21 mouse cellular contexts compared by ENCODE assay signal in genomic region chr1:192477556-192477955, GRCm38 (mm10).
DNase-seq lines count a peak whose midpoint lies in the region; ATAC-seq and TF ChIP-seq lines count a peak whose summit lies in the region.
"Had no signal": no experiment of that assay in that cellular context is flagged by ENCODE, and none has a peak within 500 bp of the region (broad histone marks: within the 10 kb centered on the region; RNA-seq: fewer than 3 reads in every experiment).

No protein-coding gene starts in this region.

- H3K4me3 ChIP-seq in heart, embryonic 15.5 days, result no peak overlapping the region
- no peak overlapping the region for H3K4me3 ChIP-seq in heart, embryonic 10.5 days
- no peak overlapping the region for H3K4me3 ChIP-seq in limb, embryonic 14.5 days (replicated peaks; ENCODE audit: low read length)
- H3K4me3 ChIP-seq in limb, embryonic 10.5 days, result no peak overlapping the region
- H3K4me3 ChIP-seq in stomach, embryonic 15.5 days (replicated peaks), result no peak overlapping the region
- H3K4me3 ChIP-seq in stomach, postnatal 0 days (ENCODE audit: low read depth, low read length), result no peak overlapping the region
- no peak overlapping the region for H3K4me3 ChIP-seq in stomach, embryonic 16.5 days (replicated peaks; ENCODE audit: low read length)
- H3K4me3 ChIP-seq: embryonic facial prominence, embryonic 13.5 days; gastrocnemius, adult 2 months had no signal

- H3K27me3 ChIP-seq in heart, embryonic 15.5 days, result no peaks in the 10 kb centered on the region
- H3K27me3 ChIP-seq in heart, embryonic 10.5 days (ENCODE audit: insufficient read depth, poor library complexity, severe bottlenecking), result no peaks in the 10 kb centered on the region
- H3K27me3 ChIP-seq in limb, embryonic 14.5 days (ENCODE audit: control insufficient read depth, insufficient read depth, low read length), result no peaks in the 10 kb centered on the region
- no peaks in the 10 kb centered on the region for H3K27me3 ChIP-seq in limb, embryonic 10.5 days (ENCODE audit: low read depth, poor library complexity, severe bottlenecking)
- H3K27me3 ChIP-seq in stomach, embryonic 15.5 days (replicated peaks), result no peaks in the 10 kb centered on the region
- H3K27me3 ChIP-seq in stomach, postnatal 0 days (ENCODE audit: control insufficient read depth, insufficient read depth, low read length), result no peaks in the 10 kb centered on the region; the same call in 1 of the 2 replicates
- no peaks in the 10 kb centered on the region for H3K27me3 ChIP-seq in stomach, embryonic 16.5 days (ENCODE audit: control insufficient read depth, insufficient read depth, low read length)
- H3K27me3 ChIP-seq: embryonic facial prominence, embryonic 13.5 days had no signal

- 45% methylated on average over 6 of the region's 6 CpGs for WGBS in heart, embryonic 15.5 days
- 63% methylated on average over 6 of the region's 6 CpGs for WGBS in heart, embryonic 10.5 days
- WGBS in limb, embryonic 14.5 days, result 67% methylated on average over 6 of the region's 6 CpGs
- WGBS in limb, embryonic 10.5 days, result 83% methylated on average over 6 of the region's 6 CpGs
- 51% methylated on average over 6 of the region's 6 CpGs for WGBS in stomach, embryonic 15.5 days
- WGBS in stomach, postnatal 0 days, result 53% methylated on average over 6 of the region's 6 CpGs
- WGBS in stomach, embryonic 16.5 days, result 51% methylated on average over 6 of the region's 6 CpGs

- no peak overlapping the region for H3K4me2 ChIP-seq in heart, embryonic 15.5 days
- H3K4me2 ChIP-seq in limb, embryonic 14.5 days (replicated peaks; ENCODE audit: low read depth, low read length, severe bottlenecking), result no peak overlapping the region
- H3K4me2 ChIP-seq in stomach, embryonic 15.5 days, result no peak overlapping the region
- H3K4me2 ChIP-seq in stomach, postnatal 0 days (replicated peaks; ENCODE audit: low read depth), result no peak overlapping the region
- H3K4me2 ChIP-seq in stomach, embryonic 16.5 days (ENCODE audit: low read depth, low read length), result no peak overlapping the region
- H3K4me2 ChIP-seq: embryonic facial prominence, embryonic 13.5 days; hindbrain, embryonic 14.5 days; liver, embryonic 11.5 days; midbrain, embryonic 11.5 days had no signal

- peak overlapping the region; percentile 58 for H3K27ac ChIP-seq in heart, embryonic 15.5 days
- H3K27ac ChIP-seq in heart, embryonic 10.5 days, result no peak overlapping the region
- H3K27ac ChIP-seq in limb, embryonic 14.5 days (replicated peaks; ENCODE audit: low read depth, low read length), result no peak overlapping the region
- H3K27ac ChIP-seq in limb, embryonic 10.5 days, result no peak overlapping the region
- H3K27ac ChIP-seq in stomach, embryonic 15.5 days, result 0 out of 2 replicates have a peak overlapping the region, but pooled peaks have one; percentile 12
- no peak overlapping the region for H3K27ac ChIP-seq in stomach, postnatal 0 days (replicated peaks)
- H3K27ac ChIP-seq in stomach, embryonic 16.5 days (ENCODE audit: low read length), result 0 out of 2 replicates have a peak overlapping the region, but pooled peaks have one; percentile 7
- H3K27ac ChIP-seq: embryonic facial prominence, embryonic 13.5 days; gastrocnemius, adult 2 months; hindbrain, embryonic 14.5 days; macrophage had no signal

- TF ChIP-seq EP300 in stomach, postnatal 0 days (optimal IDR thresholded peaks at IDR 0.05), result no peak

- H3K9ac ChIP-seq in heart, embryonic 15.5 days, result no peak overlapping the region
- no peak overlapping the region for H3K9ac ChIP-seq in limb, embryonic 14.5 days (ENCODE audit: low read depth, low read length, severe bottlenecking)
- H3K9ac ChIP-seq in stomach, embryonic 15.5 days, result no peak overlapping the region
- no peak overlapping the region for H3K9ac ChIP-seq in stomach, postnatal 0 days (ENCODE audit: low read length)
- H3K9ac ChIP-seq in stomach, embryonic 16.5 days (ENCODE audit: low read length), result no peak overlapping the region
- H3K9ac ChIP-seq: embryonic facial prominence, embryonic 13.5 days; forebrain, postnatal 0 days; hindbrain, embryonic 14.5 days had no signal

- ATAC-seq in heart, embryonic 15.5 days (replicated peaks; ENCODE audit: insufficient number of reproducible peaks, insufficient read depth, low FRiP score, low read depth), result no peak
- no peak for ATAC-seq in limb, embryonic 14.5 days (ENCODE audit: low FRiP score, low read depth)
- ATAC-seq in stomach, embryonic 15.5 days (ENCODE audit: insufficient read depth, low FRiP score, low read depth), result no peak
- ATAC-seq in stomach, postnatal 0 days (ENCODE audit: low FRiP score, low TSS enrichment), result no peak
- ATAC-seq in stomach, embryonic 16.5 days (ENCODE audit: insufficient read depth, low FRiP score), result no peak
- ATAC-seq: CD4-positive, CD25-positive, alpha-beta regulatory T cell, adult 4 months; forebrain, postnatal 0 days had no signal

- no peak for TF ChIP-seq POLR2A in limb, embryonic 14.5 days (IDR thresholded peaks at IDR 0.05; ENCODE audit: borderline replicate concordance, extremely low read depth, insufficient read depth, insufficient read length)

- no peaks in the 10 kb centered on the region for H3K9me3 ChIP-seq in heart, embryonic 15.5 days (replicated peaks)
- no peaks in the 10 kb centered on the region for H3K9me3 ChIP-seq in heart, embryonic 10.5 days
- H3K9me3 ChIP-seq in limb, embryonic 14.5 days (ENCODE audit: control insufficient read depth, low read length), result no peaks in the 10 kb centered on the region
- H3K9me3 ChIP-seq in limb, embryonic 10.5 days (replicated peaks), result no peaks in the 10 kb centered on the region
- H3K9me3 ChIP-seq in stomach, embryonic 15.5 days, result no peaks in the 10 kb centered on the region
- no peaks in the 10 kb centered on the region for H3K9me3 ChIP-seq in stomach, postnatal 0 days (ENCODE audit: control insufficient read depth, low read length)
- no peaks in the 10 kb centered on the region for H3K9me3 ChIP-seq in stomach, embryonic 16.5 days (replicated peaks; ENCODE audit: control insufficient read depth, low read length)
- H3K9me3 ChIP-seq: embryonic facial prominence, embryonic 13.5 days had no signal

- DNase-seq in heart, embryonic 10.5 days (ENCODE audit: low spot score), result no peak
- DNase-seq in limb, embryonic 14.5 days (ENCODE audit: low spot score), result peak; percentile 13
- DNase-seq in limb, embryonic 10.5 days (ENCODE audit: low spot score), result no peak
- no peak for DNase-seq in stomach, postnatal 0 days (ENCODE audit: low spot score)
- DNase-seq in embryo, embryonic 9.5 days (ENCODE audit: extremely low spot score), result no peak
- DNase-seq: adrenal gland, postnatal 36 days; cerebellum, adult 2 months; forebrain, postnatal 0 days; gastrocnemius, adult 2 months; kidney, adult 8-10 months; retina, postnatal 1 day; right cerebral cortex, postnatal 4 days had no signal

- H3K36me3 ChIP-seq in heart, embryonic 15.5 days, result no peaks in the 10 kb centered on the region
- H3K36me3 ChIP-seq in heart, embryonic 10.5 days, result no peaks in the 10 kb centered on the region
- no peaks in the 10 kb centered on the region for H3K36me3 ChIP-seq in limb, embryonic 14.5 days (ENCODE audit: control insufficient read depth, insufficient read depth, low read length)
- H3K36me3 ChIP-seq in limb, embryonic 10.5 days, result no peaks in the 10 kb centered on the region
- no peaks in the 10 kb centered on the region for H3K36me3 ChIP-seq in stomach, embryonic 15.5 days
- no peaks in the 10 kb centered on the region for H3K36me3 ChIP-seq in stomach, postnatal 0 days (ENCODE audit: control insufficient read depth, insufficient read depth, low read length)
- no peaks in the 10 kb centered on the region for H3K36me3 ChIP-seq in stomach, embryonic 16.5 days (ENCODE audit: control insufficient read depth, insufficient read depth, low read length)
- H3K36me3 ChIP-seq: embryonic facial prominence, embryonic 13.5 days had no signal

- peaks cover 15% of the 10 kb centered on the region for H3K4me1 ChIP-seq in heart, embryonic 15.5 days (replicated peaks)
- H3K4me1 ChIP-seq in heart, embryonic 10.5 days, result 0 out of 2 replicates have a peak, but pooled peaks cover 6% of the 10 kb centered on the region
- no peaks in the 10 kb centered on the region for H3K4me1 ChIP-seq in limb, embryonic 14.5 days (ENCODE audit: control insufficient read depth, insufficient read depth, low read length)
- H3K4me1 ChIP-seq in limb, embryonic 10.5 days, result no peaks in the 10 kb centered on the region
- no peaks in the 10 kb centered on the region for H3K4me1 ChIP-seq in stomach, embryonic 15.5 days
- H3K4me1 ChIP-seq in stomach, postnatal 0 days (replicated peaks; ENCODE audit: control insufficient read depth, insufficient read depth), result no peaks in the 10 kb centered on the region
- H3K4me1 ChIP-seq in stomach, embryonic 16.5 days (ENCODE audit: control insufficient read depth, insufficient read depth, low read length), result 0 out of 2 replicates have a peak, but pooled peaks cover 4% of the 10 kb centered on the region

- TF ChIP-seq CTCF in stomach, postnatal 0 days (IDR thresholded peaks at IDR 0.05; ENCODE audit: low read depth), result no peak

Comparison
In these comparisons a context has a peak if more than half of its experiments do, and no peak if none do; other contexts are left out.
1. H3K27ac ChIP-seq: peak in heart, embryonic 15.5 days (single experiment), stomach, embryonic 15.5 days (single experiment) and stomach, embryonic 16.5 days (single experiment); none in heart, embryonic 10.5 days (single experiment), limb, embryonic 14.5 days (single experiment), limb, embryonic 10.5 days (single experiment) and stomach, postnatal 0 days (single experiment).